Mouse (Mus musculus): Measurements from ENCODE around the gene Padi3.
A peak's percentile ranks its signal among the peaks of the same experiment; 100 is the strongest.

The Padi3 gene

GRCm38 (mm10) chr4:140779803-140780397 lies 30.5 kb downstream of the Padi3 start:
- no peak for DNase-seq

- no peak for DNase-seq
These were observed 33.8 kb downstream of the Padi3 start for GRCm38 (mm10) chr4:140776623-140777022.

GRCm38 (mm10) chr4:140775876-140776275 lies 34.6 kb downstream of the Padi3 start:
- no peak for DNase-seq

- DNase-seq: no peak
These were observed 35.6 kb downstream of the Padi3 start for GRCm38 (mm10) chr4:140774893-140775292.

GRCm38 (mm10) chr4:140774025-140774800 lies 36.2 kb downstream of the Padi3 start, which contains the start of gene Padi4:
TSS of gene Padi4 (minus strand) at chr4:140774236.
- no peak for DNase-seq

GRCm38 (mm10) chr4:140771091-140771490 lies 39.4 kb downstream of the Padi3 start:
- DNase-seq: no peak

- no peak for DNase-seq
These were observed 40.0 kb downstream of the Padi3 start for GRCm38 (mm10) chr4:140770433-140770832.

GRCm38 (mm10) chr4:140768973-140769372 lies 41.5 kb downstream of the Padi3 start:
- no peak for DNase-seq

- no peak for DNase-seq
These were observed 44.5 kb downstream of the Padi3 start for GRCm38 (mm10) chr4:140765936-140766335.

- no peak for DNase-seq
These were observed 47.3 kb downstream of the Padi3 start for GRCm38 (mm10) chr4:140763158-140763557.

GRCm38 (mm10) chr4:140761601-140762000 lies 48.8 kb downstream of the Padi3 start:
- no peak for DNase-seq

GRCm38 (mm10) chr4:140755811-140756210 lies 54.6 kb downstream of the Padi3 start:
- DNase-seq: no peak

- no peak for DNase-seq
These were observed 57.1 kb downstream of the Padi3 start for GRCm38 (mm10) chr4:140753366-140753765.

- DNase-seq: no peak
These were observed 60.1 kb downstream of the Padi3 start for GRCm38 (mm10) chr4:140750328-140750727.

GRCm38 (mm10) chr4:140747978-140748377 lies 62.5 kb downstream of the Padi3 start:
- no peak for DNase-seq

- DNase-seq: peak; percentile 45
These were observed 65.8 kb downstream of the Padi3 start for GRCm38 (mm10) chr4:140744654-140745053.

GRCm38 (mm10) chr4:140743086-140743485 lies 67.4 kb downstream of the Padi3 start:
- DNase-seq: no peak

- DNase-seq: no peak
These were observed 67.9 kb downstream of the Padi3 start, which contains the start of gene Padi6 for GRCm38 (mm10) chr4:140742543-140742942. TSS of gene Padi6 (minus strand) at chr4:140742643.

GRCm38 (mm10) chr4:140741401-140741800 lies 69.0 kb downstream of the Padi3 start:
- DNase-seq: peak; percentile 51

- no peak for DNase-seq
These were observed 69.8 kb downstream of the Padi3 start for GRCm38 (mm10) chr4:140740655-140741054.
